Mouse (Mus musculus): ENCODE data around the gene Acacb.

Gene Acacb

DNA sequence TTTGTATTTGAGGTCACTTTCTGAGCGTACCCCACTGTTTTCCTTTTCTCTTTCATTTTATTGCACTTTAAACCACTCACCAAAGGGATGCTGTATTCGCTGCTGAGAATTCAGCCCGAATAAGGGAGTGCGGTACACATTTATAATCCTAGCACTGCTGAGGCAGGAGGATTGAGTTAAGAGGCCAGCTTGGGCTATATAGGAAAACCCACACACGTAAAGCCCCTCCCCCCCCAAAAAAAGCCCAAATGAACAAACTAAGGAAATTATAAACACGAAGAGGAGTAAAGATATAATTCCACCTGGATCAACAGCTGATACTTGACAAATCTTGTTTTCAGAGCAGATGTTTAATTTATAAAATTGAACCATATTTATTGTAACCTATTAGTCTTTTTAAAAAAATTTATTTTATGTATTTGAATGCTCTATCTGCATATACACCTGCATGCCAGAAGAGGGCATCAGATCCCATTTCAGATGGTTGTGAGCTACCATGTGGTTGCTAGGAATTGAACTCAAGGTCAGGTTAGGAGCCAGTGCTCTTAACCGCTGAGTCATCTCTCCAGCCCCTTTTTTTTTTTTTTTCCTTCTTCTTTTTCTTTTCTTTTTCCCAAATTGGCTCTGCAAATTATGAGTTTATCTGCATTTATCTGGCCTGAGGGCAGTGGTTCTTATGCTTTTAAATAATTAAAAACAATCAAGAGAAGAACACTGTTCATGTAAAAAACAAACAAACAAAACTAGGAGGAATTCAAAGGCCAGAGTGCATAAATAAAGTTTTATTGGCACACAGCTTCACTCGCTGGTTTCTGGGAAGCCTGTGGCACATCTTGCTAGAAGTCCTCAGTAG, 30.4 kb downstream of the Acacb start:
- DNase-seq = no peak

- DNase-seq = no peak
Observed at GRCm38 (mm10) chr5:114177966-114178719, 31.8 kb downstream of the Acacb start.

GRCm38 (mm10) chr5:114179541-114179940, 33.2 kb downstream of the Acacb start:
- no peak for DNase-seq

GRCm38 (mm10) chr5:114183493-114183892, 37.2 kb downstream of the Acacb start:
- no peak for DNase-seq

GRCm38 (mm10) chr5:114187108-114187507, 40.8 kb downstream of the Acacb start:
- DNase-seq = no peak

DNA sequence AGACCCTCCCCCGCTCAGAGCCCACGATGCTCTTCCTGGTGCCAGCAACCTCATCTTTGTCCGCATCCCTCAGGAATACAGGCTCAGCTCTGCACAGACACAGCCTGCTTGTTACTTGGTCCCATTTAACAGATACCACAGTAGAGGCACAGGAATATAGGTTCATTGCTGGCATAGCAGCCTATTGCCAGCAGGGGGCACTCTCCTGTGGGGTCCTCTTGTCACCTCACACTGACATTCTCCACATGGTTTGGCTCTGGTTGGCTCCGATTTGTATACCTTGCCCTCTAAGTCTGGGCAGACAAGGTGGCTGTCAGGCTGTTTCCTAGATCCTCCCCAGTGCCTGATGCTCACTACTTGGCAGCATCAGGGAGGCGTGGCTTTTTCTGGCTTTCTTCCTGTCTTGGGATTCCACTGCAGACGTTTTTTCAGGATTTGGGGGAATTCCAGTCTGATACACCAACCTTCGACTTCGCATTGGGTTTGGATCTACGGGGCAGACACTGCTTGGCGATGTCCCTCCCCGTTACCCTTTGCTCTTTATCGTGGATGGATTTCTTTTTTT, 42.6 kb downstream of the Acacb start:
- DNase-seq = no peak

DNA sequence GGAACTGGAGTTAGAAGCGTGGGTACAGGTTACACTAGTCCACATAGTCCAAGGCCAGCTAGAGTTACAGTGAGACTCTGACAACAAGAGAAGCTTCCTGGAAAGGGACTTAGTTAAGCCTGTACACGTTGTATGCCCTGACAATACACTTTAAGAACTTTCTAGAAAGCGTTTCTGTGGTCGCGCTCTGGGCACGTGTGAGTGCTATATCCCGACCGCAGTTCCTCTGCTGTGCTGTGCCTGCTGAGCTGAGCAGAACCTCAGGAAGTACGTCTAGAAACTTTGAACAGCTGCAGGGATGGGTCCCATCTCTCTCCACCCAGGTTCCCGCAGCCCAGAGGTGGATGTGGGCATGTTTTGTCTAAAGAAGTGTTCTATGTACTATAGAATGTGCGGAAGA, 47.8 kb downstream of the Acacb start:
- no peak for DNase-seq

GRCm38 (mm10) chr5:114199116-114199777, 52.9 kb downstream of the Acacb start:
- DNase-seq = peak; percentile 34

DNA sequence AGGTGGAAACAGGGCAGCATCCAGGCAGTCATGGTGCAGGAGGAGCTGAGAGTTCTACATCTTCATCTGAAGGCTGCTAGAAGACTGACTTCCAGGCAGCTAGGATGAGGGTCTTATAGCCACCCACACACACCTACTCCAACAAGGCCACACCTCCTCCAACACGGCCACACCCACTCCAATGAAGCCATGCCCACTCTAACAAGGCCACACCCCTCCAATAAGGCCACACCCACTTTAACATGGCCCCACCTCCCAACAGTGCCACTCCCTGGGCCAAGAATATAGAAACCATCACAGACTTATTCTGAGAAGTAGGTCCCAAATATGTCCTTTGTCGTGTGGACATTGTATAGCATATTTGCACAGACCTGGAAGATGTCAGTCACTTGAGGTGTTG, 59.8 kb downstream of the Acacb start:
- no peak for DNase-seq

GRCm38 (mm10) chr5:114213183-114213582, 66.8 kb downstream of the Acacb start:
- no peak for DNase-seq

DNA sequence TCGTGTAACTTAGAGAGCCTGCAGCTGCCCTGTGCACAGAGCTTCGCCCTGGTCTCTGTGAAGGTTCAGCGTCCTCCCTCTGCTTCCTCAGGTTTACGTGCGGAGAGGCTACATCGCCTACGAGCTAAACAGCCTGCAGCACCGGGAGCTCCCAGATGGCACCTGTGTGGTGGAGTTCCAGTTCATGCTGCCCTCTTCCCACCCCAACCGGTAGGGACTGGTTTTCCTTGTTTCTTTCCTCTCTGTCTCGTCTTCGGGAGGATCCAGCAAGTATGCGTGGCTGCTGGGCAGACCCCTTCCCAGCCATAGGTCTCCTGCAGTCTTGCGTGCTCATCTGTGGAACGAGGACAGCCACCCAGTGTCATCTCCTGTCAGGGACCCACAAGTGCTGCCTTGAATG, 72.4 kb downstream of the Acacb start:
- no peak for DNase-seq

DNA sequence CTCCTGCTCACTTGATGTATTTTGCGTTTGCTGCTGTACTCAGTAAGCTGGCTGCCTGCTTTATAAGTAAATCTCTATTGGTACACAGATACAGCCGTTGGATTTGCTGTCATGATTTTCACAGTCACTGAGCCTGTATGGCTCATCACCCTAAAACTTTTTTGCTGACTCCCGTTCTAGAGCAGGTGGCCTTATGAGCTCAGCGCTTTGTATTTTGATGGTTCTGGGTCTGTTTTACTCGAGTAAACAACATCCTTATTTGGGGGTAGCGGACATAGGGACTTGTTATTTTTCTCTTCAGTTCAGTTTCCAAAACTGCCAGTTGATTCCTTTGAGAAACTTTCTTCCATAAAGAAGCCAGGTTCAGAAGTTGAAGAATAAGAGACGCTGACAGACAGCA, 79.7 kb downstream of the Acacb start:
- no peak for DNase-seq

DNA sequence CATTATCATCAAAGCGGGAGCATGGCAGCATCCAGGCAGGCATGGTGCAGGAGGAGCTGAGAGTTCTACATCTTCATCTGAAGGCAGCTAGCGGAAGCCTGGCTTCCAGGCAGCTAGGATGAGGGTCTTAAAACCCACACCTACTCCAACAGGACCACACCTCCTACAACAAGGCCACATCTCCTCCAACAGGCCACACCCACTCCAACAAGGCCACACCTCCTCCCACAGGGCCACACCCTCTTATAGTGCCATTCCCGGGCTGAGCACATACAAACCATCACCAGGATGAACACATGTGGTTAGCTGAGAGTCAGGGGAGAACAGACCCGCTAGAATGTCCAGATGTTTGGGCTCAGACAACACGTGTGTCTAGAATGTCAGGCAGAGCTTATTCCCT, 82.6 kb downstream of the Acacb start:
- no peak for DNase-seq

- DNase-seq = no peak
Observed at GRCm38 (mm10) chr5:114238924-114239323, 92.6 kb downstream of the Acacb start.

DNA sequence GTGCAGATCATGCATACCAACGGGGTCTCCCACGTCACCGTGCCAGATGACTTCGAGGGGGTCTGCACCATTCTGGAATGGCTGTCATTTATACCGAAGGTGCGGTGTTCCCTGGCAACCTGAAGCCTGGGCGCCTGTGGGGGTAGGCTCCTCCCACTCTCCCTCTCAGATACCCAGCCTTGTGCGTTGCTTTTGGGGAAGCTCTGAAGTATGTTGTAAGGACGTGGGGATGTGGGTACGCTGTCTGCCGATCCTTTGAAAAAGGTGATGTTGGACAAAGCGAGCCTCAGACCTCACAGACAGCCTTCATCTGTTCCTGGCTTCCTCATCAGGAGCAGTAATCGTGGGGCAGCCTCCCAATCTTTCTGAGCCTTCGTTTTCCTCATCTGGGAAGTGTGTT, 93.4 kb downstream of the Acacb start:
- DNase-seq = no peak

- DNase-seq = no peak
Observed at GRCm38 (mm10) chr5:114246465-114246864, 100.1 kb downstream of the Acacb start.

DNA sequence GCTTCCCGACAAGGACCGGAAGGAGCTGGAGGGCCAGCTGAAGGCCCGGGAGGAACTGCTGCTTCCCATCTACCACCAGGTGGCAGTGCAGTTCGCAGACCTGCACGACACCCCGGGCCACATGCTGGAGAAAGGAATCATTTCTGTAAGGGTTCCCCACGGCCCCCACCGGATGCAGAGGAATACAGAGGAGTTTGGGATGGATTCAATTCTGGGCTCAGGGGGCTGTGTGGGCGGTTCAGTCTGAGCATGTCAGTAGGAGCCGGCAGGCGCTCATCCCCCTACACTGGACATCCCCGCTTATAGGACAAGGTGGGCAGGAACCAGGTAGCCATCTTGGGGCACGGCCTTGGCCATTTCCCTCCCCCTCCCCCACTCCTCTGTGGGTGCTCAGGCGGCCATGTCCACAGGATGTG, 101.8 kb downstream of the Acacb start:
- peak; percentile 82 for DNase-seq

DNA sequence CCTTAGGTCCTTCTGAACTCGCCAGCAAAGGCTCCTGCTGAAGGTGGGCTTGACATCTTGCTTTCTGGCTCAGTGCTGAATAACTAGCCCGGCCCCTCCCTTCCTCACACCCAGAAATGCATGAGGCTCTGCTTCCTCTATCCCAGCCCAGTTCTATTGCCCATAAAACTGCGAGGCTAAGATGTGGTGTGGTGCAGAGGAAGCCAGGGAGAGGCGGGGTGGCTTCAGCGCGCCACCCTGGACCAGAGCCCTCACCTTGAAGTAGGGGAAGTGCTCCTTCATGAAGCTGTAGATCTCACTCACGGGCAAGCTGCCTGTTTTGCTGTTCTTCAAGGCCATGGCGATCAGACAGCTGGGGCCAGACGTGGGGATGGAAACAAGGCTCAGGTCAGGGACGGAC, 113.2 kb downstream of the Acacb start:
- no peak for DNase-seq

GRCm38 (mm10) chr5:114261494-114261893, 115.2 kb downstream of the Acacb start:
- DNase-seq = no peak

GRCm38 (mm10) chr5:114264030-114264459, 117.7 kb downstream of the Acacb start:
- no peak for DNase-seq

GRCm38 (mm10) chr5:114264791-114265190, 118.5 kb downstream of the Acacb start:
- DNase-seq = no peak

GRCm38 (mm10) chr5:114268646-114269045, 122.3 kb downstream of the Acacb start:
- DNase-seq = no peak

DNA sequence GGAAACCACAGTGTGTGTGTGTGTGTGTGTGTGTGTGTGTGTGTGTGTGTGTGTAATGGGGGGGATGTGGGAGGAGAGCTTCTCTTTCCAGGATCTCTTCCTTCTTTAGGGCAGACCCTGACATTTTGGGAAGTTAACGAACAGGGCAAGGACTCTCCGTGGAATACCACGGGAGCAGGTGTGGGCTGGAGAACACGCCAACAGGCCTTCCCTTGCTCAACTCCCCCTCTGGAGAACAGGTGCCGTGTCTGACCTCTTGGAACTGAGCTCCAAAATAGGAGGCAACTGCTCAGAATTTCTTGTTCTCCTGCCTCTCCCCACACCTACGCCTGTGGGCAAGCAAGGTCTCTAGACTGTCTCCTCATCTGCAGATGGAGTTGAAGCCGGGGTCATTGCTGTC, 123.2 kb downstream of the Acacb start:
- DNase-seq = no peak
